Mouse (Mus musculus): ENCODE data around the gene F2rl1.
"Not testable (repeated sequence)": the region's sequence is repeated elsewhere in the genome, so short reads cannot be mapped to it uniquely, and the experiment has no call there.

The F2rl1 gene

DNA sequence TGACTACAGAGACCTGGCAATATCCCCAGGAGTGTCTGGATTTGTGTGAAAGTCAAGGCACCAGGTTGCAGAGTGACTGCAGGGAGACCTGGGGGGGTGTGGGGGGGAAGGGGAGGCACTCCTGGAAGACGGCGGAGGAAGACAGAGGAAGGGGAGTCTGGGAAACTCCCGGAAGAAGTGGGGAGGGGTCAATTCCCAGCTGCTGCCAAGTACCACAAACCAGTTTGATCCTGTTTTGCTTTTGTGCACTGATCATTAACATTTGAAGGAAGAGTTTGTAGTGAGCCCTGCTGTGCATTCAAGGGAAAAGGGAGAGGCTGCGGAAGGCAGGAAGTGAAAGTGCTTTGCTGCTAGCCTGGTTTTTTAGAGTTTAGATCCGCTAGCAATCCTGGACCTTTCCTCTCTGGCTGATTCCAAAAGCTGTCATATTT lies 9.1 kb upstream of the F2rl1 start:
- DNase-seq (ENCODE audit: extremely low read depth, insufficient read length, low spot score), result no peak

DNA sequence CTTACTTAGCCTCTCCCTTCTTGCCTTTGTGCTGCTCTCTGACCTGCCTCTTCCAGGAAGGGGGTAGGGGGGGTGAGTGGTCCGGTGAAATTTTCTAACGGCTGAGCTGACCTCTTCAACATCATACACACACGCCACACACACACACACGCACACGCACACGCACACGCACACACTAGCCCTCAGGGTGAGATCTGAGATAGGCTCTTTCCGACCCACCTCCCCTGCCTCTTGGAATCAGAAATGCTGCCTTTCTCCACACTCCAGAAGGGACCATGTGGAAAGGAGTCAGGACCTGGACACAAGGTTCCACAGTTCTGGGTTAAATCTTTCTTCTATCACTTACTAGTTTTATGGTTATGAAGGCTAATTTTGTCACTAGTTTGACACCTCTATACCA lies 8.6 kb upstream of the F2rl1 start:
- no peak for DNase-seq (ENCODE audit: extremely low read depth, insufficient read length, low spot score)

GRCm38 (mm10) chr13:95533121-95533520 lies 8.1 kb upstream of the F2rl1 start:
- not testable (repeated sequence) for DNase-seq (ENCODE audit: extremely low read depth, insufficient read length, low spot score)

GRCm38 (mm10) chr13:95531273-95532045 lies 6.4 kb upstream of the F2rl1 start:
- DNase-seq (ENCODE audit: extremely low read depth, insufficient read length, low spot score), result no peak

DNA sequence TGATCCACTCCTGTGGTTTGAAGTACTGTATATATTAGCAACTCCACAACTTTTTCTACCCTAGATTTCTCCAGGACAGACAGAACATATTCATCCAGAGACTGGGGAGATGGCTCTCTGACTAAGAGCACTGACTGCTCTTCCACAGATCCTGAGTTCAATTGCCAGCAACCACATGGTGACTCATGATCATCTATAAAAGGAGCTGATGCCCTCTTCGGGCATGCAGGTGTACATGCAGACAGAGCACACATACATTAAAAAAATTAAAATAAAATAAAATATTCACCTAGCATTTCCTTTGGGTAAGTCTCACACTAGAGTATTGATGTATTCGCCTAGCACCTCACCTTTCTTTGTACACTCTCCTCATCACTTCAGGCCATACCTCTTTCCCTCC lies 4.2 kb upstream of the F2rl1 start:
- DNase-seq (ENCODE audit: extremely low read depth, insufficient read length, low spot score), result peak; percentile 24

GRCm38 (mm10) chr13:95524424-95524673 lies 678 bp downstream of the F2rl1 start:
- DNase-seq (ENCODE audit: extremely low read depth, insufficient read length, low spot score), result no peak

DNA sequence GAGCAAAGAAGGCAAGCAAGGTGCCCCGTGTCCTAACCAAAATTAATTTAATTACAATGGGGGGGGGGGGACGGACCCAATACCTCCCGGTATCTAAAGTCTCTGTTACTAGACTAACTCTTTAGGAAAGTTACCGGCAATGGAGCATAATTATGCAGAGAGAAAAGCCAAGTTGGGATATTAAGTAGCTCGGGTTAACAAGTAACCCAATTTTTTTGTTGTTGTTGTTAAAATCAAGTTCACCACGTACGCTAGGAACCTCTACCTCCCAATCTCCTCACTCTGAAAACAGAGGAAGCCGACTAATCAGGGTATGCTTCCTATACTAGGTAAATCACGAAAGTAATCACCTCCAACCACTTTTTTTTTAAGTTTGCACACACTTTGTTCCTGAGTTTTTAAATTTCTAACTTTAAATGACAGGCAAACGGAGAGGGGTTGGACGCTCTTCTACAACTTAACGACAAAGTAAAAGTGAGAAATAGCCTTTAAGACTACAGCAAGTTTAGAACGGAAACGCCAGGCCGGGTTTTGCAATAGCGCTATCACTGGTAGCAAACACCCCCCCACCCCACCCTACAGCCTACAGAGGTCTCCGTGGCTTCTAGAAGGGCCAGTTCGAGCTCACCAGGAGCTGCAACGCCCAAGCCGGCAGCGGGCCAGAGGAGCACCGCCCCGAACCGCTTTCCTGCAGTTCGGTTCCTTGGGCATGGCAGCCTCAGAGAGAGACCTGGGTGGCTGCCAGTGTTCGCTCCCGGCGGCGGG lies 1.2 kb downstream of the F2rl1 start:
- no peak for DNase-seq (ENCODE audit: extremely low read depth, insufficient read length, low spot score)

DNA sequence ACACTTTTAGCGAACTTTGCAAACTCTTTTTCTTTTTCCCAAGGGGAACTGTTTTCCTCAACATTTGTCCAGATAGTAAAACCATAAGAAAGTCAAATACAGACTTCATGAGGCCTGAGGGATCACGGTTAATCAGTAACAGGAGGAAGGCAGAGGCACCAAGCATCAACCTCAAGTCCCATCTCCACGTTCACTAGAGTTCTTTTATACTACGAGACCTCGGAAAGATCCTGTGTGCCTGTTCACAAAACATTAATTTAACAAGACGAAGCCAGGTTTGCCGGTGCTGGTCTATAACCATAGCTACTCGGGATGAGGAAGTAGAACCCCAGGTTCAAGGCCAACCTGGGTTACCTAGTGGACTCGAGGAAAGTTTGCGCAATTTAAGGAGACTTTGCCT lies 2.9 kb downstream of the F2rl1 start:
- DNase-seq (ENCODE audit: extremely low read depth, insufficient read length, low spot score), result no peak

GRCm38 (mm10) chr13:95521029-95521428 lies 4.0 kb downstream of the F2rl1 start:
- no peak for DNase-seq (ENCODE audit: extremely low read depth, insufficient read length, low spot score)

GRCm38 (mm10) chr13:95514756-95515155 lies 10.3 kb downstream of the F2rl1 start:
- no peak for DNase-seq (ENCODE audit: extremely low read depth, insufficient read length, low spot score)

DNA sequence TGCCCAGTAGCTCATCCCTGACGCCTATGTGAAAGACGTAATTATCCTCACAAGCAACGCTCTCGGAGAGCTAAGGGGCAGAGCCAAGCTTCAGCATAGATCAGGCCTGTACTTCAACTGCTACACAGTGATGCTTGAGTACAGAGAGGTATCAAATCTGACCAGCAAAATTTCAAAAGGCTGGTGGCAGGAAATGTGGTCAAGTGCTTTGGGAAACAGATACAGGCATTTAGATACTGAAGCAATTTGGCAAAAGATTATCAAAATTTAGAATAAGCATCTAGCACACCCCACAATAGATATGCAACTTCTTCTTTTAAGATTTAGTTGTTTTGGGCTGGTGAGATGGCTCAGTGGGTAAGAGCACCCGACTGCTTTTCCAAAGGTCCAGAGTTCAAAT lies 15.0 kb downstream of the F2rl1 start:
- no peak for DNase-seq (ENCODE audit: extremely low read depth, insufficient read length, low spot score)

GRCm38 (mm10) chr13:95503279-95503917 lies 21.6 kb downstream of the F2rl1 start:
- no peak for DNase-seq (ENCODE audit: extremely low read depth, insufficient read length, low spot score)

DNA sequence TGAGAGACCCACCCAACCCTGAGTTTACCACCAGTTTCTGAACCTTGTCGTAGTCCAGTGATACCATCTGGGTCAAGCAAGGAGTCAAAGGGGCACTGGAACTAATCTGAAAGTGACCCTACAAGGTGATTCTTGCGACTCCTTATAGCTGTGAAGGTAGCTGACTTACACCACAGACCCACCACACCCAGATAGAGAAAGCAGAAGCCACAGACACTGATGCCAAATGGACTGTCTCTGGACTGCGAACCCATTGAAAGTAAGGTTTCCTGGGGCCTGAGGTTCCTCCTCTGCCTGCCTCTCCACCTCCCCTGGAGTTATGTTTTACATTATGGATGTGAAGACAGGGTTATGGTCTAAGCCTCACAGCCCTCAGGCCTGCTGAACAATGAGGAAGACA lies 28.4 kb downstream of the F2rl1 start:
- no peak for DNase-seq (ENCODE audit: extremely low read depth, insufficient read length, low spot score)

- no peak for DNase-seq (ENCODE audit: extremely low read depth, insufficient read length, low spot score)
Observed at GRCm38 (mm10) chr13:95494812-95495211, 30.2 kb downstream of the F2rl1 start.

- DNase-seq (ENCODE audit: extremely low read depth, insufficient read length, low spot score), result no peak
Observed at GRCm38 (mm10) chr13:95493296-95493695, 31.7 kb downstream of the F2rl1 start.

DNA sequence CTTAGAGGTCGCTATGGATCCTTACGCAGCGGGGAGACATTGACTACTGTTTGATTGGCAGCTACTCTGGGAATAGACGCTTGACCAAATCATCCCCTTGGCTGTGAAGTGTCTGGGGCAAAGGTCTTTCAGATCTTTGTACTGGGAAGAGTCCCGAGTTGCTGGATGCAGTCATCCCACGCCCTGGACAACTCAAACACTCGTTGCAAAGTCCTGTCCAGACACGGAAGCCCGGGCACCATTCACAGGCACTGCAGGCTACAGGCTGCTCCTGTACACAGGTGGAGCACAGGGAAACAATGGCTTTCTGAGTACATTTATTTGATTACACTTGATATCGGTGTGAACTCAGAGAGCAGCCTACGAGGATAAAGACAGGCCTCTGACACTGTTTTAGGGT lies 33.7 kb downstream of the F2rl1 start:
- DNase-seq (ENCODE audit: extremely low read depth, insufficient read length, low spot score), result no peak

GRCm38 (mm10) chr13:95484664-95485063 lies 40.4 kb downstream of the F2rl1 start:
- DNase-seq (ENCODE audit: extremely low read depth, insufficient read length, low spot score), result peak; percentile 65

DNA sequence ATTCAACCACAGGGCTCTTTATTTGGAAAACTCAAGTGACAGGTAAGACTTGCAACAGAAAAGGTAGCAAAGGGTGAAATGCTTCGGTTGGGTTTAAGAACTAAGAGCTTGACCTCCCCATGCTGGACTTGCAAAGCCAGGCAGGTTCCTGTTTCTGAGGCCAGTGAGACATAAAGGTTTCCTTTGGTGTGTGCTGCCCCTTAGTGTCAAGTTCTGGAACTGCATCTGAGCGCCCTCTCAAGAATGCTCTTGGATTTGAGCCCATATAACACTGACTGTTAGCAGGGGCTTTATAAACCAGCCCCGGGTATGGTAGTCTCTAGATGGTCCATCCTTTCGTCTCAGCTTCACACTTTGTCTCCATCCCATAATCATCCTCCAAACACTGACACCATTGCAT lies 43.6 kb downstream of the F2rl1 start:
- no peak for DNase-seq (ENCODE audit: extremely low read depth, insufficient read length, low spot score)

- no peak for DNase-seq (ENCODE audit: extremely low read depth, insufficient read length, low spot score)
Observed at GRCm38 (mm10) chr13:95478671-95479413, 46.2 kb downstream of the F2rl1 start, which contains the start of gene S100z. Gene S100z, minus strand, starts transcription at chr13:95478721.

DNA sequence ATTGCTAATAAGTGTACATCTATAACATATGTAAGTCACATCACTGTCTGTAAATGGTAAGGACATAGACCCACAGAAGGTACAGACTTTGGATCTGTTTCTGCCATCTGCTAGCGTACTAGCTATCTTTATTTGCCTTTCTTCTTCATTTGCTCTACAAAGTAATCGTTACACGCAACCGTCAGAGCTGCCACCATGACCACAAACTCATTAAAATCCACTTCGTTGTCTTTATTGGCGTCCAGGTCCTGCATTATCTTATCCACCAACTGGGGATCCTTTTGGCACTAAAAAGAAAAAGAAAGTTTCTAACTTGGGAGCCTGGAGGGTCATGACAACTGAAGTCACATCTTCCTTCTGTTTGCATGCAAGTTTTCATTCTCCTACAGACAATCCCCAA lies 47.9 kb downstream of the F2rl1 start:
- no peak for DNase-seq (ENCODE audit: extremely low read depth, insufficient read length, low spot score)

DNA sequence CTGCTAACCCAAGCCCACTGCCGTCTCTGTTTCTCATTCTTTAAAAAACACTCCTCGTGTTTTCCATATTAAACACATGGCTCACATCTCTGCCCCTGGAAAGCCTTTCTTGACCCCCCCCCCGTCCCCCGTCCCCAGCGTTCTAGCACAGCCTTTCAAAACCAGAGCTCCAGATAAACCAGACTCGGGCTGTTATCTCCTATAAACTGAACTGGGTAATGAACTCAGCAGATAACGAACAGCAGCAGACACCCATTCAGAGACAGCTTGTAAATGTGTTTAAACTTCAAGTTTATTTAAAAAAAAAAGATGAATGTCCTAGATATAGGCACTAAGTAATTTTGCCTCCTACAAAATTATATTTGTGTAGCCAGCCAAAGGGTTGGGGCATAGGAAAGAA lies 49.9 kb downstream of the F2rl1 start:
- no peak for DNase-seq (ENCODE audit: extremely low read depth, insufficient read length, low spot score)
